ENCODE assay signal across 9 mouse cellular contexts in genomic region chr8:122557248-122558038, GRCm38 (mm10). TPM values are rescaled to one million over a fixed set of nuclear protein-coding genes. Genes with fewer than 3 reads are reported as not detected.
DNase-seq lines count a peak whose midpoint lies in the region; ATAC-seq and TF ChIP-seq lines count a peak whose summit lies in the region.
"Had no signal": no experiment of that assay in that cellular context is flagged by ENCODE, and none has a peak within 500 bp of the region (broad histone marks: within the 10 kb centered on the region; RNA-seq: fewer than 3 reads in every experiment).

No protein-coding gene starts in this region.

- H3K4me2 ChIP-seq in heart, postnatal 0 days (ENCODE audit: low read depth, low read length), result peak overlapping the region; percentile 30; the same call in 1 of the 2 replicates
- no peak overlapping the region for H3K4me2 ChIP-seq in embryonic facial prominence, embryonic 11.5 days (ENCODE audit: low read depth, low read length)

- no peak overlapping the region for H3K9ac ChIP-seq in heart, postnatal 0 days (replicated peaks; ENCODE audit: low read depth, low read length)
- H3K9ac ChIP-seq in ES-E14 (ENCODE audit: insufficient read depth, low read depth, low read length, poor library complexity, severe bottlenecking), result peak overlapping the region; percentile 65
- 0 out of 2 replicates have a peak overlapping the region, but pooled peaks have one; percentile 13 for H3K9ac ChIP-seq in embryonic facial prominence, embryonic 11.5 days (replicated peaks; ENCODE audit: low read length)

- H3K9me3 ChIP-seq in heart, postnatal 0 days (replicated peaks; ENCODE audit: control insufficient read depth, low read length), result no peaks in the 10 kb centered on the region
- H3K9me3 ChIP-seq in ES-E14 (ENCODE audit: control insufficient read depth, insufficient read depth, low read depth, low read length), result no peaks in the 10 kb centered on the region
- no peaks in the 10 kb centered on the region for H3K9me3 ChIP-seq in embryonic facial prominence, embryonic 11.5 days (replicated peaks; ENCODE audit: control insufficient read depth, low read length)

- H3K27ac ChIP-seq in heart, postnatal 0 days (ENCODE audit: low read depth), result peak overlapping the region; percentile 77; the same call in 1 of the 2 replicates
- H3K27ac ChIP-seq in ES-E14 (ENCODE audit: insufficient read depth, low read depth, low read length, poor library complexity, severe bottlenecking), result peak overlapping the region; percentile 82
- H3K27ac ChIP-seq in embryonic facial prominence, embryonic 11.5 days (replicated peaks; ENCODE audit: low read depth, low read length), result no peak overlapping the region

- in situ Hi-C loops in ES-E14 (cut with MboI; ENCODE audit: low sequenced_read_pairs in 2 of 2, unreplicated experiment in 2 of 2), result no loop called here

- H3K27me3 ChIP-seq in heart, postnatal 0 days (ENCODE audit: control insufficient read depth, insufficient read depth, low read length), result no peaks in the 10 kb centered on the region
- H3K27me3 ChIP-seq in embryonic facial prominence, embryonic 11.5 days (ENCODE audit: control insufficient read depth, insufficient read depth, low read length), result no peaks in the 10 kb centered on the region

- ATAC-seq in heart, postnatal 0 days (ENCODE audit: insufficient read depth, low read depth), result no peak
- no peak for ATAC-seq in embryonic facial prominence, embryonic 11.5 days (replicated peaks; ENCODE audit: insufficient number of reproducible peaks, low FRiP score, low TSS enrichment, low read depth)
- peak; percentile 9; the same call in 1 of the 2 replicates for ATAC-seq in megakaryocyte, adult 5-6 weeks (ENCODE audit: poor library complexity, severe bottlenecking)

- no peaks in the 10 kb centered on the region for H3K4me1 ChIP-seq in heart, postnatal 0 days (ENCODE audit: control insufficient read depth, insufficient read depth)
- peaks cover 7 to 20% of the 10 kb centered on the region in 2 experiments for H3K4me1 ChIP-seq in ES-E14 (ENCODE audit: control insufficient read depth in 2 of 2, insufficient read depth in 2 of 2, low read length in 2 of 2, poor library complexity in 1 of 2)
- no peaks in the 10 kb centered on the region; the same call in 1 of the 2 replicates for H3K4me1 ChIP-seq in embryonic facial prominence, embryonic 11.5 days (ENCODE audit: control insufficient read depth, insufficient read depth, low read length)

- no peak for TF ChIP-seq CTCF in heart, postnatal 0 days (IDR thresholded peaks at IDR 0.05; ENCODE audit: low read depth)

- H3K36me3 ChIP-seq in heart, postnatal 0 days (replicated peaks; ENCODE audit: control insufficient read depth, insufficient read depth, low read length), result no peaks in the 10 kb centered on the region
- no peaks in the 10 kb centered on the region for H3K36me3 ChIP-seq in ES-E14 (ENCODE audit: control insufficient read depth, insufficient read depth, low read length, poor library complexity, severe bottlenecking)
- no peaks in the 10 kb centered on the region for H3K36me3 ChIP-seq in embryonic facial prominence, embryonic 11.5 days (replicated peaks; ENCODE audit: control insufficient read depth, insufficient read depth, low read depth, low read length)

- WGBS in heart, postnatal 0 days, result 47% methylated on average over 10 of the region's 10 CpGs
- WGBS in embryonic facial prominence, embryonic 11.5 days, result 50% methylated on average over 10 of the region's 10 CpGs

- H3K4me3 ChIP-seq in heart, postnatal 0 days (ENCODE audit: low read depth, low read length), result no peak overlapping the region
- H3K4me3 ChIP-seq in ES-E14 (ENCODE audit: insufficient read depth in 1 of 2, low read depth in 1 of 2, low read length in 2 of 2, poor library complexity in 1 of 2, severe bottlenecking in 1 of 2), result peak overlapping the region; percentile 62 to 64
- H3K4me3 ChIP-seq in embryonic facial prominence, embryonic 11.5 days (ENCODE audit: low read depth, low read length), result no peak overlapping the region

- no peak for TF ChIP-seq EP300 in heart, postnatal 0 days (IDR thresholded peaks at IDR 0.05; ENCODE audit: low read depth)

- no peak for DNase-seq in heart, postnatal 0 days (ENCODE audit: low spot score)
- no peak for DNase-seq in heart, postnatal 4 days
- no peak for DNase-seq in ES-E14 (ENCODE audit: low read depth, low spot score)
- peak; percentile 30 for DNase-seq in embryonic facial prominence, embryonic 11.5 days (ENCODE audit: low spot score)
- no peak for DNase-seq in urinary bladder, postnatal 25 days (ENCODE audit: low spot score)
- DNase-seq in urinary bladder, postnatal 36 days (ENCODE audit: low spot score in 2 of 2), result no peak
- no peak for DNase-seq in Muller cell, postnatal 12 days (ENCODE audit: inconsistent ontology term)
- DNase-seq: right cerebral cortex, postnatal 4 days had no signal

TF ChIP-seq in ES-E14, 5 proteins besides CTCF, POLR2A, EP300 and RAD21:
- TF ChIP-seq HCFC1 (IDR thresholded peaks at IDR 0.05; ENCODE audit: borderline replicate concordance, insufficient read depth, low read length), result no peak
- TF ChIP-seq ZNF384 (IDR thresholded peaks at IDR 0.05; ENCODE audit: low read depth, low read length), result no peak
- no peak for TF ChIP-seq MAFK (IDR thresholded peaks at IDR 0.05; ENCODE audit: insufficient read depth, low read depth, low read length)
- no peak for TF ChIP-seq ZC3H11A (IDR thresholded peaks at IDR 0.05; ENCODE audit: borderline replicate concordance, low read depth, low read length)
- no peak for TF ChIP-seq CHD2 (IDR thresholded peaks at IDR 0.05; ENCODE audit: low read depth, low read length)

RNA-seq across cellular contexts. Expression of gene Piezo1, which starts 6.3 kb away (rescaled TPM):
- total RNA-seq in heart, postnatal 0 days (2014; rRNA removed; ENCODE audit: low replicate concordance), result 87.0 and 92.7 TPM in 2 replicates
- 8.0 and 10.1 TPM in 2 replicates for polyA plus RNA-seq in heart, postnatal 0 days (2015; fragmentation: Nextera tagmentation; extraction: Ambion mirVana)
- 10 to 100 TPM; 53.7 to 55.4 TPM for total RNA-seq in heart, postnatal 4 days (2021)
- 204 and 335 TPM in 2 replicates for total RNA-seq in ES-E14 (2012; rRNA removed)
- 3.4 and 5.9 TPM in 2 replicates for polyA plus RNA-seq in embryonic facial prominence, embryonic 11.5 days (2014; fragmentation: Nextera tagmentation; extraction: Ambion mirVana)
- total RNA-seq in megakaryocyte, adult 5-6 weeks (2015), result 27.4 and 34.6 TPM in 2 replicates
- 30.0 and 35.9 TPM in 2 replicates for total RNA-seq in megakaryocyte, adult 5-6 weeks (2017)

RNA-seq across cellular contexts. Expression of gene Cdt1, which starts 10.4 kb away (rescaled TPM):
- total RNA-seq in heart, postnatal 0 days (2014; rRNA removed; ENCODE audit: low replicate concordance), result 27.5 and 52.3 TPM in 2 replicates
- polyA plus RNA-seq in heart, postnatal 0 days (2015; fragmentation: Nextera tagmentation; extraction: Ambion mirVana), result 9.9 and 10.0 TPM in 2 replicates
- 10 to 100 TPM; 36.5 to 38.2 TPM for total RNA-seq in heart, postnatal 4 days (2021)
- 139 and 168 TPM in 2 replicates for total RNA-seq in ES-E14 (2012; rRNA removed)
- 31.6 and 32.1 TPM in 2 replicates for polyA plus RNA-seq in embryonic facial prominence, embryonic 11.5 days (2014; fragmentation: Nextera tagmentation; extraction: Ambion mirVana)
- 41.7 and 41.9 TPM in 2 replicates for total RNA-seq in megakaryocyte, adult 5-6 weeks (2015)
- 28.4 and 34.1 TPM in 2 replicates for total RNA-seq in megakaryocyte, adult 5-6 weeks (2017)

RNA-seq across cellular contexts. Expression of gene Aprt, which starts 19.3 kb away (rescaled TPM):
- 106 and 112 TPM in 2 replicates for total RNA-seq in heart, postnatal 0 days (2014; rRNA removed; ENCODE audit: low replicate concordance)
- polyA plus RNA-seq in heart, postnatal 0 days (2015; fragmentation: Nextera tagmentation; extraction: Ambion mirVana), result 104 and 119 TPM in 2 replicates
- total RNA-seq in heart, postnatal 4 days (2021), result 10 to 100 TPM; 58.5 to 58.8 TPM
- 400 and 412 TPM in 2 replicates for total RNA-seq in ES-E14 (2012; rRNA removed)
- 246 and 268 TPM in 2 replicates for polyA plus RNA-seq in embryonic facial prominence, embryonic 11.5 days (2014; fragmentation: Nextera tagmentation; extraction: Ambion mirVana)
- 272 and 308 TPM in 2 replicates for total RNA-seq in megakaryocyte, adult 5-6 weeks (2015)
- total RNA-seq in megakaryocyte, adult 5-6 weeks (2017), result 132 and 149 TPM in 2 replicates

RNA-seq across cellular contexts. Expression of gene Galns, which starts 53.8 kb away (rescaled TPM):
- 11.6 and 16.1 TPM in 2 replicates for total RNA-seq in heart, postnatal 0 days (2014; rRNA removed; ENCODE audit: low replicate concordance)
- 5.7 and 7.2 TPM in 2 replicates for polyA plus RNA-seq in heart, postnatal 0 days (2015; fragmentation: Nextera tagmentation; extraction: Ambion mirVana)
- 10 to 100 TPM in 1 of 2 experiments, 1 to 10 TPM in 1; 9.2 to 10.6 TPM for total RNA-seq in heart, postnatal 4 days (2021)
- 8.9 and 9.2 TPM in 2 replicates for total RNA-seq in ES-E14 (2012; rRNA removed)
- 4.3 and 6.6 TPM in 2 replicates for polyA plus RNA-seq in embryonic facial prominence, embryonic 11.5 days (2014; fragmentation: Nextera tagmentation; extraction: Ambion mirVana)
- total RNA-seq in megakaryocyte, adult 5-6 weeks (2015), result 52.6 and 53.0 TPM in 2 replicates
- total RNA-seq in megakaryocyte, adult 5-6 weeks (2017), result 57.5 and 63.1 TPM in 2 replicates

RNA-seq across cellular contexts. Expression of gene Trappc2l, which starts 54.0 kb away (rescaled TPM):
- total RNA-seq in heart, postnatal 0 days (2014; rRNA removed; ENCODE audit: low replicate concordance), result 3.1 and 5.2 TPM in 2 replicates
- 68.8 and 70.9 TPM in 2 replicates for polyA plus RNA-seq in heart, postnatal 0 days (2015; fragmentation: Nextera tagmentation; extraction: Ambion mirVana)
- 10 to 100 TPM; 48.7 to 56.3 TPM for total RNA-seq in heart, postnatal 4 days (2021)
- 53.2 and 56.1 TPM in 2 replicates for total RNA-seq in ES-E14 (2012; rRNA removed)
- 38.1 and 43.6 TPM in 2 replicates for polyA plus RNA-seq in embryonic facial prominence, embryonic 11.5 days (2014; fragmentation: Nextera tagmentation; extraction: Ambion mirVana)
- total RNA-seq in megakaryocyte, adult 5-6 weeks (2015), result 85.8 and 88.2 TPM in 2 replicates
- 33.0 and 37.6 TPM in 2 replicates for total RNA-seq in megakaryocyte, adult 5-6 weeks (2017)

Comparison
In these comparisons a context has a peak if more than half of its experiments do, and no peak if none do; other contexts are left out.
1. H3K4me3 ChIP-seq: peak in ES-E14 (2 of 2); none in heart, postnatal 0 days (single experiment) and embryonic facial prominence, embryonic 11.5 days (single experiment).